Mouse (Mus musculus) midbrain, embryonic 15.5 days (tissue): ENCODE results near the gene Lime1. TPM values are rescaled to one million over a fixed set of nuclear protein-coding genes. Genes with fewer than 3 reads are reported as not detected.
A peak's percentile ranks its signal among the peaks of the same experiment; 100 is the strongest.

Experiments
- ATAC-seq: fragments of 200-750 bp; cut with Nextera tagmentation; replicated peaks from 2 replicates; pipeline ENCODE4 v1.8.0; 2017; ENCODE audit warnings: moderate TSS enrichment
- H3K27ac ChIP-seq: fragments of 300-500 bp; sonication (generic); 2 replicates; pipeline ENCODE4 v1.5.1; 2015; ENCODE audit warnings: mild to moderate bottlenecking, inconsistent platforms
- H3K27me3 ChIP-seq: fragments of 300-500 bp; sonication (generic); replicated peaks from 2 replicates; pipeline ENCODE4 v1.6.1; 2015; ENCODE audit warnings: inconsistent platforms
- H3K36me3 ChIP-seq: fragments of 300-500 bp; sonication (generic); replicated peaks from 2 replicates; pipeline ENCODE4 v1.6.1; 2015; ENCODE audit warnings: inconsistent platforms
- H3K4me1 ChIP-seq: fragments of 300-500 bp; sonication (generic); 2 replicates; pipeline ENCODE4 v1.6.1; 2015; ENCODE audit warnings: inconsistent platforms
- H3K4me2 ChIP-seq: fragments of 300-500 bp; sonication (generic); 2 replicates; pipeline ENCODE4 v1.6.1; 2015; ENCODE audit warnings: inconsistent platforms, mild to moderate bottlenecking, moderate library complexity
- H3K4me3 ChIP-seq: fragments of 300-500 bp; sonication (generic); 2 replicates; pipeline ENCODE4 v1.5.1; 2015; ENCODE audit warnings: mild to moderate bottlenecking, inconsistent platforms
- H3K9ac ChIP-seq: fragments of 300-500 bp; sonication (generic); 2 replicates; pipeline ENCODE4 v1.6.1; 2015; ENCODE audit warnings: mild to moderate bottlenecking, inconsistent platforms
- H3K9me3 ChIP-seq: fragments of 300-500 bp; sonication (generic); 2 replicates; pipeline ENCODE4 v1.6.1; 2016; ENCODE audit warnings: inconsistent platforms
- WGBS: fragments of 180-500 bp; shearing (Covaris S2); methylation state at CpG from one replicate; pipeline ENCODE4 v1.1.7; 2015; ENCODE audit warnings: mixed read lengths; 5-methylcytosine and 5-hydroxymethylcytosine counted together
- polyA plus RNA-seq: library from polyadenylated mRNA; unstranded; fragments of >200 nt; fragmentation: Nextera tagmentation; extraction: Ambion mirVana; gene quantifications from 2 replicates; pipeline ENCODE4 v1.2.1, GENCODE M21; 2015

The Lime1 gene
- polyA plus RNA-seq, 1 experiment from 2014 or later = 71.4 TPM

DNA sequence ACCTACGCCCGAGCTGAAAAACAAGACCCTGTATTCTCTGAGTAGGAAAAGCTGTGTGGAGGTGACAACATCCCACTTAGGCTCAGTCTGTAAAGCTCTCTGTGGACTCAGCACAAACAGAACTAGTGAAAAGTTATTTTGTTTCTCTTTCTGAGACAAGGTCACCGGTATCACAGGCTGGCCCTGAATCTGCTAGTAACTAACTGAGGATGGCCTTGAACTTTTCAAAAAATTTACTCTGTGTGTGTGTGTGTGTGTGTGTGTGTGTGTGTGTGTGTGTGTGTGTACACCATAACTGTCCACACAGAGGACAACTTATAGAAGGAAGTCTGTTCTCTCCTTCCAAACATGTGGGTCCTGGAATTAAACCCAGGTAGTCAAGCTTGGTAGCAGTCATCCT is 14.2 kb downstream of the Lime1 start:
- Histone ChIP-seq H3K27ac (no peak overlapping the region), H3K4me1 (no peaks in the 10 kb centered on the region), H3K36me3 (peaks cover 11% of the 10 kb centered on the region; the same call in 1 of the 2 replicates), H3K9me3 (no peaks in the 10 kb centered on the region), H3K4me3 (no peak overlapping the region), H3K27me3 (no peaks in the 10 kb centered on the region), H3K4me2 (no peak overlapping the region), H3K9ac (no peak overlapping the region)
- WGBS = over 99% methylated on average over 3 of the region's 3 CpGs
- ATAC-seq = no peak

DNA sequence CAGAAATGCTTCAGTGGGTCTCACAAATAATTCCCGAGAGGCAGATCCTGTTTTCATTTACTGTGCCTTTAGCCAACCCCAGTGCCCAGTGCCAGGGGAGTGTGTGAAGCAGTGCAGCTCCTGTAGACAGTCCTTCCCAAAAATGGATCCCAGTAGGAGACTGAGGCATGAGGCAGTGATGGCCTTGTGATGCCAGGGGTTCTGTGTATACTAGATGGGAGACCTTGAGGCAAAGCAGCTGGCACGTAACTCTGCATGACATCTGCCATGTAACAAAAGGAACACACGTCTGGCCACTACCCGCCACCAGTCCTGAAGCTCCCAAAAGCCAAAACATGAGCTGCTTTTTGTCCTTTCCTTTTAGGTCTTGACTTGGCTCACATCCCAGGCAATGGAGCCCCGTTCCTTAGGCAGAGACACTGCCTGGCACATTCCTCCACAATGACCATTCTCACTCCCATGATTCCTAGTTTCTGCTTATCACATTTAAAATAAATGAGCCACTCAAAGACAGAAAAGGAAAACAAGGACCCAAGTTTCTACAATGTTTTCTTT is 17.4 kb downstream of the Lime1 start:
- Histone ChIP-seq H3K27ac (no peak overlapping the region), H3K4me2 (no peak overlapping the region), H3K9ac (no peak overlapping the region), H3K9me3 (no peaks in the 10 kb centered on the region), H3K4me1 (no peaks in the 10 kb centered on the region), H3K27me3 (no peaks in the 10 kb centered on the region), H3K4me3 (no peak overlapping the region), H3K36me3 (no peaks in the 10 kb centered on the region)
- ATAC-seq = no peak
- WGBS = 69% methylated on average over 5 of the region's 5 CpGs

DNA sequence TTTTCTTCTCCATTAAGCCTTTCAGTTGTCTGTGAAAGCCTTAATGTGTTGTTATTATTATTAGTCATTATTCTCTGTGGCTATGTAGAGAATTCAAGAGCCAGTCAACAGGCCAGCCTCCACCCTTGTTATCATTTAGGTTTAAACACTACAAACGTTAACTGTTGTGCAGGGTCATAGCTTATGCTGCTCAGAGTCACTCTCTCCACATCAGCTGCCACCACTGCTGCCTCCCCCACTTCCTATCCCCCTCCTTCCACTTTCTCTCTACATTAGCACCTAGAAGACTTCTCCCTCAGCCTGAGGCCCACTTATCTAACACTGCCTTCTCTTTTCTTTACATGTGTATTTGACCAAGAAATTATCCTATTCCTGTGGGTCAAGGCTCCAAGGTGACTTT is 21.6 kb downstream of the Lime1 start:
- no peak overlapping the region for H3K4me2 ChIP-seq
- H3K9me3 ChIP-seq = no peaks in the 10 kb centered on the region
- no peaks in the 10 kb centered on the region for H3K36me3 ChIP-seq
- H3K27me3 ChIP-seq = no peaks in the 10 kb centered on the region
- H3K9ac ChIP-seq = no peak overlapping the region
- no peak for ATAC-seq
- no peak overlapping the region for H3K27ac ChIP-seq
- H3K4me1 ChIP-seq = no peaks in the 10 kb centered on the region; the same call in 1 of the 2 replicates
- 18% methylated on average over 1 of the region's 1 CpGs for WGBS
- H3K4me3 ChIP-seq = no peak overlapping the region

DNA sequence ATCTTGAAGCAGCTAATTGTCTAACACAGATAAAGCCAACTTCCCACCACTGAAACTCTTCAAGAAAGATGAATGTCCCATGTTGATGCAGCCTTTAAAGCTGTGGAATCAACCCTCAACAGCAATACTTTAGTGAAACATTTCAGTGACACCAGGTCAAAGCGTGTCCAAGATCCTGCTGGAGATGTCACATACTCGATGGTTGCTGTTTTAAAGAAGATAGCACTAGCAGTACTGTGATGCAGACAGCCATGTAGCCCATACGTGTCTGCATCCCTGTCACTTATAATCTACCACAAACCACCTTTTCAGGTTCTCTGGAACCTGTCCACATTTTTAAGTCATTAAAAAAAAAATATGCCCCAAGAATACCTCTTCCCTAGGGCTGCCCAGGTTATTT is 23.8 kb downstream of the Lime1 start:
- H3K27me3 ChIP-seq = no peaks in the 10 kb centered on the region
- H3K36me3 ChIP-seq = no peaks in the 10 kb centered on the region
- no peak overlapping the region for H3K9ac ChIP-seq
- no peaks in the 10 kb centered on the region for H3K9me3 ChIP-seq
- no peak for ATAC-seq
- 91% methylated on average over 3 of the region's 3 CpGs for WGBS
- H3K4me3 ChIP-seq = no peak overlapping the region
- H3K4me2 ChIP-seq = no peak overlapping the region
- H3K27ac ChIP-seq = no peak overlapping the region
- H3K4me1 ChIP-seq = no peaks in the 10 kb centered on the region; the same call in 1 of the 2 replicates

DNA sequence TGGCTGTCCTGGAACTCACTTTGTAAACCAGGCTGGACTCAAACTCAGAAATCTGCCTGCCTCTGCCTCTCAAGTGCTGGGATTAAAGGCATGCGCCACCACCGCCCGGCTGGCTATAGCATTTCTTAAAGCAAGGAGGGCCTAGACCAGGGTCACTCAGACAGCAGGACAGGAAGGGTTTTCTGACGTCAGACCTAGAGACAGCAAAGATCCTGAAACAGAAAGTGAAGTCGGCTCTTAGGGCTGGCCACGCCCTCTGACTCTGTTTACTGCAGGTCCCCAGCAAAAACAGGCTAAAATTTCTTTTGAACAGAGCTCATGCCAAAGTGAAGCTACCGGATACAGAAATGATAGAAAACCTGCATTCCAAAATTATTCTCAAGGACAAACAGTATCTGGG is 29.8 kb downstream of the Lime1 start:
- Histone ChIP-seq H3K36me3 (no peaks in the 10 kb centered on the region), H3K4me2 (no peak overlapping the region), H3K9ac (no peak overlapping the region), H3K27me3 (no peaks in the 10 kb centered on the region), H3K27ac (no peak overlapping the region), H3K4me1 (0 out of 2 replicates have a peak, but pooled peaks cover 3% of the 10 kb centered on the region), H3K4me3 (no peak overlapping the region), H3K9me3 (no peaks in the 10 kb centered on the region)
- WGBS = 87% methylated on average over 7 of the region's 7 CpGs
- ATAC-seq = no peak

DNA sequence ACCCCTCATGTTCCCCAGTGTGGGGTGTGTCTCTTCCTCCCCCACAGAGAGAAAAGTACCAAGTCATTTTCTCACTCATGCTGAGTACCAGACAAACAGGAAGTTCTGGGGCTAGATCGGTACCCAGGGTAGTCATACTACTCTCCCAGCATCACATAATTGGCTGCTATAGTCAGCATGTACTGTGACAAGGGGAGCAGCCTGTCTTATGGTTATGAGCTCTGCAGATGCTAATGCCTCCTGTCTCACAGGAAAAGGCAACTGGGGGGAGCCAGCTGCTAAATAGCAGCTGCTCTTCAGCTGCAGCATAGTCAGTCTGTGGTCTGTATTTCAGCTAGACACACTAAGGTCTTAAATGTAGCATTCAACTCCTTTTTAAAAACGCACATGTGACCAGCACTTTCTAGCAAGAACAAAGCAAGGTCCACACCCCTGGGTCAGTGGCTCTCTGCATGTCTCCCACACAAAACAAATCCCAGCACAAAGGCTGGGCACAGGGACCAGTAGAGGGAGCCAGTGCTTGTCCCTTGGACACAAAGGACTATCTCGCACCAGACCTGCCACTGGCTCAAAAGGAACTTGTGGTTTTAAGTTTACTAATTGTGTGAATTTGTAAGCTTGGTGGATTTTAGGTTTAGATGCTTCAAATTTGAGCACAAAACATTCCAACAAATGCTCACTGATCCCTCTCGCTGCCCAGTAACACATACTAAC is 31.0 kb downstream of the Lime1 start:
- Histone ChIP-seq H3K27ac (peak overlapping the region; percentile 2; the same call in 1 of the 2 replicates), H3K4me3 (no peak overlapping the region), H3K4me1 (0 out of 2 replicates have a peak, but pooled peaks cover 3% of the 10 kb centered on the region), H3K9me3 (no peaks in the 10 kb centered on the region), H3K36me3 (no peaks in the 10 kb centered on the region), H3K4me2 (no peak overlapping the region), H3K27me3 (no peaks in the 10 kb centered on the region), H3K9ac (no peak overlapping the region)
- peak; percentile 37; the same call in 1 of the 2 replicates for ATAC-seq
- WGBS = 31% methylated on average over 4 of the region's 4 CpGs

DNA sequence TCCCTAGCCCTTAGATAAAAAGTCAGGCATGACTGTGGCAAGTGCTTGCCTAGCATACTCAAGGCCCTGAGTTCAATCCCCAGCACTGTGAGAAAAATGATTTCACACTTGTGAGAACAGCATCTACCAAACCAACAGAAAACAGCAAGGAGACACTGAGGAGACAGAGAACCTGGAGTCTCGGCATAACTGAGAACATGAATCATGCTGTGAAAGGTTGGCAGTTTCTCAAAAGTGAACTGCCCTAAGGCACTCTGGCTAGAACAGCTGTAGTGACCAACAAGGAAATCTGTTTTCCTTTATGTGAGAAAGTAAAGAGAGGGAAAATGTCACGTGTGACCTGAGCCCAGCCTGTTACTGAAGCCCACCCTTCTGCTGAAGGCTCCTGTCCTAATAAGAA is 33.3 kb downstream of the Lime1 start:
- 65% methylated on average over 2 of the region's 2 CpGs for WGBS
- ATAC-seq = no peak
- Histone ChIP-seq H3K4me1 (0 out of 2 replicates have a peak, but pooled peaks cover 3% of the 10 kb centered on the region), H3K9ac (no peak overlapping the region), H3K4me3 (no peak overlapping the region), H3K27me3 (no peaks in the 10 kb centered on the region), H3K27ac (no peak overlapping the region), H3K4me2 (no peak overlapping the region), H3K9me3 (no peaks in the 10 kb centered on the region), H3K36me3 (no peaks in the 10 kb centered on the region)

DNA sequence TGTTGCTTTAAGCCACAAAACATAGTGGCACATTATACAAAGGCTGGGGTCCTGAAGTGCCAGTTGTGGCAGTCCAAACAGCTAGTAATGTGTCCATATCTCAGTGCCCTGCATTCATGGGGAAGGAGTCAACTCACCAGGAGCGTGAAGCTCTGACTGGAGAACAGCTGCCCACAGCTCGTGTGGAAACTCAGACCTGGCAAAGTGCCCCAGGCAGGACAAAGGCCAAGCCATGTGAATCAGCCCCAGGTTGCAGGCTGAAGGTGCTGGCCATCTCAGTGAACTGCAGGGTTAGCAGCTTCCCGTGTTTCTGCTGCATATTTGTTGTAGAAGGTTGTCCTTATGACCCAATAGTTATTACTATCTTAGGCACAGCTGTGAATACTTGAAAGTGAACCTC is 36.1 kb downstream of the Lime1 start:
- Histone ChIP-seq H3K4me3 (no peak overlapping the region), H3K4me1 (0 out of 2 replicates have a peak, but pooled peaks cover under 1% of the 10 kb centered on the region), H3K9ac (no peak overlapping the region), H3K36me3 (no peaks in the 10 kb centered on the region), H3K4me2 (no peak overlapping the region), H3K27ac (no peak overlapping the region), H3K27me3 (no peaks in the 10 kb centered on the region), H3K9me3 (no peaks in the 10 kb centered on the region)
- no peak for ATAC-seq
- WGBS = 58% methylated on average over 3 of the region's 3 CpGs

DNA sequence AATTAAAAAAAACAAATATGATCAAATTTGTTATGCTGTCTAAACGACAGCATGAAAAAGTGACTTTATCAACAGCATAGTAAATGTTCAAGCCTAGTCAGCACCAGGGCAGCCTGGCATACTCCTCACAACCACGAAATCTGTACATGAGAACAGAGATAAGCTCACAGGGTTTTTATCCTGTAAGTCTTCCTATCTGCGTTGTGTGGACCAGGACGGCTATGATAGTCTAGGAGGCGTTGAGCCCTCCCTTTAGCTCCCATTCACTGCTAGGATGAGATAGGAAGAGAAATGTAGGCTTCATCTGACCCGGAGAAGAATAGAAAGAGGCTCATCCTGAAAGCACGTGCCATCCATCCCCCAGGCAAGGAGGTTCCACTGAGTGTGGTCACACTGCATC is 39.5 kb downstream of the Lime1 start:
- H3K27me3 ChIP-seq = no peaks in the 10 kb centered on the region
- H3K9me3 ChIP-seq = no peaks in the 10 kb centered on the region
- H3K36me3 ChIP-seq = peaks cover 12% of the 10 kb centered on the region
- H3K4me2 ChIP-seq = no peak overlapping the region
- H3K4me3 ChIP-seq = no peak overlapping the region
- H3K4me1 ChIP-seq = no peaks in the 10 kb centered on the region
- 76% methylated on average over 7 of the region's 7 CpGs for WGBS
- ATAC-seq = no peak
- H3K9ac ChIP-seq = no peak overlapping the region
- H3K27ac ChIP-seq = no peak overlapping the region

DNA sequence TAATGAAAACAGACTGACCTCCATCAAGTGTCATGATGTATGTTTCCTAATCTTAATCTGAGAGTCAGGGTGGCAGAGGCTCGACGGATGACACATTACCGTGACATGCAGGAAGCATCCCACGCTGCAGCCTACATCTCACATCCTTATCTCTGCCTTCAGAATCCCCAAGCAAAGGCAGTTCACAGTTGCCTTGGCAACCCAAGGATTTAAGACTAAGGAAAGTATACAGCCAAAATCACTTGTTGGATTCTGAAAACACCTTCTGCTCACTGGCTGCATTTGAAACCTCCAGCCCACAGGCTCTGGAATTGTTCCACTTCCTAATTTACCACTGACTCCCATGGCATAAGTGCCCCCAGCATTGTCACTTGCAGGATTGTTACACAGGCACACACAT is 40.5 kb downstream of the Lime1 start:
- no peaks in the 10 kb centered on the region for H3K27me3 ChIP-seq
- 79% methylated on average over 4 of the region's 4 CpGs for WGBS
- no peaks in the 10 kb centered on the region for H3K4me1 ChIP-seq
- H3K36me3 ChIP-seq = peaks cover 12% of the 10 kb centered on the region
- H3K9ac ChIP-seq = no peak overlapping the region
- no peak for ATAC-seq
- H3K9me3 ChIP-seq = no peaks in the 10 kb centered on the region
- no peak overlapping the region for H3K4me3 ChIP-seq
- no peak overlapping the region for H3K4me2 ChIP-seq
- no peak overlapping the region for H3K27ac ChIP-seq

DNA sequence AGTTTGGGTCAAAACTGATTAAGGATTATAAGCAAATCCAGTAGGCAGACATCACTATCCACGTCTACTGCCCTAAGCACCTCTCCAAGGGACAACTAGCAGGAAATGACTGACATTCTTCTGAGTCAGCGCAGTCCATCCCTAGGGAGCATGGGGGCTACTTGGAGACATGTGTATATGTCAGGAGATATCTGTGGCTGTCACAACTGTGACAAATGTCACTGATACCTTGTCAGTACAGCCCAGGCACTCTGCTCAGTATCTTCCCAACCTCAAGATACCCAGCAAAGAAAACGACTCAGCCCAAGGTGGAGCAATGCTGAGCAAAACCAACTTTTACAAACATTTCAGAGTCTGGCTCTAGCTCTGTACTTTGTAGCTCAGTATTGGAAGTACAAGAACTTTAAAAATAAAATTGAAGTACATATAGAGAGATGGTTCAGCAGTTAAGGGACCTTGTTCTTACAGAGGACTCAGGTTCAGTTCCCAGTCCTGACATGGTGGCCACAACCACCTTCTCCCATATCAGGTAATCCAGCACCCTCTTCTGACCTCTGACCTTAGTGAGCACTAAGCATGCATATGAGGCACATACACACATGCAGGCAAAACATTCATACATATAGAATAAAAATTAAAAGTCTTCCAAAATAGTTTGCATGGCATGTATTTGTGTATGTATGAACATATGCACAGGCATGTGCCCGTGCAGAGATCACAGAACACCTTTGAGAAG is 41.2 kb downstream of the Lime1 start:
- 85% methylated on average over 4 of the region's 4 CpGs for WGBS

DNA sequence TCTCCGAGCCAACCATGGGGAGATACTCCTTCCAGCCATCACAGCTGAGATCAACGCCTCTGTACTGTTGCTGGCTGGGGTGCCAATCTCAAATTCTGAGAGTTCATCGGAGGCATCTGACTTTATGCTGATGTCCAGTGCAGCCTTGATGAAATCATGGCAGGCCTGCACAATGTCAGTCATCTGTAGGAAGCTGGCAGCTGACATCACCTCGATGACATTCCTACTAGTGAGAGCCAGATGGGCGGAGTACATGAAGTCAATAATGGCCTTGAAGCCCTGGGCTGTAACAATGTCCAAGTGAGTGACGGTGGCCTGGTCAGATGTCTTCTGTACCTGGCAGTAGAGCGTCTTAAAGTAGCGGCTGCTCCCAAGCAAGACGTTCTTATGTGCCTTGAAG is 44.0 kb downstream of the Lime1 start:
- H3K9ac ChIP-seq = no peak overlapping the region
- H3K36me3 ChIP-seq = peaks cover 12% of the 10 kb centered on the region
- H3K4me1 ChIP-seq = no peaks in the 10 kb centered on the region
- no peaks in the 10 kb centered on the region for H3K27me3 ChIP-seq
- no peak for ATAC-seq
- 92% methylated on average over 9 of the region's 9 CpGs for WGBS
- H3K27ac ChIP-seq = no peak overlapping the region
- no peak overlapping the region for H3K4me2 ChIP-seq
- no peak overlapping the region for H3K4me3 ChIP-seq
- no peaks in the 10 kb centered on the region for H3K9me3 ChIP-seq

More for the DNA sequence above, 41.2 kb downstream of the Lime1 start:
- no peaks in the 10 kb centered on the region for H3K9me3 ChIP-seq
- no peak for ATAC-seq
- H3K27ac ChIP-seq = no peak overlapping the region
- H3K4me1 ChIP-seq = no peaks in the 10 kb centered on the region
- H3K9ac ChIP-seq = no peak overlapping the region
- H3K4me3 ChIP-seq = no peak overlapping the region
- H3K27me3 ChIP-seq = no peaks in the 10 kb centered on the region
- peaks cover 12% of the 10 kb centered on the region for H3K36me3 ChIP-seq
- H3K4me2 ChIP-seq = no peak overlapping the region
